Mouse (Mus musculus) CH12.LX (cell line): ENCODE data around the gene AL732309.1. TPM values are rescaled to one million over a fixed set of nuclear protein-coding genes. Genes with fewer than 3 reads are reported as not detected.

Experiments used
- DNase-seq: peaks from one replicate; pipeline ENCODE4 v3.0.0-alpha.2; 2013; ENCODE audit errors: extremely low read depth
- H3K27ac ChIP-seq: 2 replicates; pipeline ENCODE4 v1.5.1; 2012; ENCODE audit warnings: low read depth, mild to moderate bottlenecking, control low read depth, moderate library complexity; ENCODE audit not compliant: insufficient read depth
- H3K27me3 ChIP-seq: replicated peaks from 2 replicates; pipeline ENCODE3; 2012; ENCODE audit warnings: inconsistent platforms
- H3K36me3 ChIP-seq, 2 experiments: replicated peaks in 1 of 2; 2 replicates each; pipeline versions ENCODE3 to v1.6.1; 2012; ENCODE audit warnings: inconsistent platforms in 1 of 2, low read length in 1 of 2, mild to moderate bottlenecking in 1 of 2, mixed read lengths in 1 of 2, moderate library complexity in 1 of 2; ENCODE audit not compliant: control insufficient read depth in 1 of 2, insufficient read depth in 1 of 2
- H3K4me1 ChIP-seq, 2 experiments: 2 replicates each; pipeline ENCODE4 v1.6.1; 2012; ENCODE audit warnings: inconsistent platforms in 1 of 2, moderate library complexity in 1 of 2; ENCODE audit not compliant: insufficient read depth in 2 of 2, control insufficient read depth in 1 of 2
- H3K4me2 ChIP-seq: 2 replicates; pipeline ENCODE4 v1.6.1; 2012; ENCODE audit warnings: low read depth, mild to moderate bottlenecking, control low read depth; ENCODE audit not compliant: poor library complexity, insufficient read depth, severe bottlenecking
- H3K4me3 ChIP-seq, 3 experiments: fragments of 150-350 bp in 1 of 3; sonication (generic) in 1 of 3; replicated peaks in 1 of 3; 2 replicates each; pipeline versions ENCODE3 to v1.5.1; 2011 to 2012; ENCODE audit warnings: low read depth in 2 of 3, low read length in 2 of 3, mild to moderate bottlenecking in 2 of 3, moderate library complexity in 2 of 3, control low read depth in 1 of 3, improper control_type of control experiment in 1 of 3, inconsistent platforms in 1 of 3, mixed read lengths in 1 of 3; ENCODE audit not compliant: poor library complexity in 1 of 3
- H3K79me2 ChIP-seq: replicated peaks from 2 replicates; pipeline ENCODE4 v1.6.1; 2012; ENCODE audit warnings: mild to moderate bottlenecking, moderate library complexity; ENCODE audit not compliant: control insufficient read depth, poor library complexity, insufficient read depth, severe bottlenecking; ENCODE audit errors: extremely low read depth
- H3K9ac ChIP-seq: 2 replicates; pipeline ENCODE4 v1.6.1; 2012; ENCODE audit warnings: low read depth, mild to moderate bottlenecking, control low read depth, moderate library complexity; ENCODE audit not compliant: insufficient read depth
- H3K9me3 ChIP-seq: replicated peaks from 2 replicates; pipeline ENCODE3; 2012; ENCODE audit warnings: low read length, inconsistent platforms, mixed read lengths
- BHLHE40 ChIP-seq: IDR thresholded peaks from 2 replicates; pipeline ENCODE4 v1.6.1; 2011; ENCODE audit warnings: mild to moderate bottlenecking, low read depth, low read length, improper control_type of control experiment
- CHD1 ChIP-seq: IDR thresholded peaks from 2 replicates; pipeline ENCODE4 v1.6.1; 2012; ENCODE audit warnings: low read depth, low read length, improper control_type of control experiment, inconsistent platforms
- ELF1 ChIP-seq: IDR thresholded peaks from 2 replicates; pipeline ENCODE4 v1.6.1; 2014; ENCODE audit warnings: low read depth, mild to moderate bottlenecking, inconsistent platforms, low read length, improper control_type of control experiment
- IRF4 ChIP-seq: IDR thresholded peaks from 2 replicates; pipeline ENCODE4 v1.6.1; 2014; ENCODE audit warnings: low read depth, mild to moderate bottlenecking, inconsistent platforms, low read length, improper control_type of control experiment
- JUN ChIP-seq: IDR thresholded peaks from 2 replicates; pipeline ENCODE4 v1.6.1; 2011; ENCODE audit warnings: low read depth, mild to moderate bottlenecking, low read length, improper control_type of control experiment, moderate library complexity; ENCODE audit not compliant: insufficient read depth
- MAFK ChIP-seq: IDR thresholded peaks from 2 replicates; pipeline ENCODE4 v1.6.1; 2011; ENCODE audit warnings: low read length, improper control_type of control experiment; ENCODE audit not compliant: insufficient replicate concordance
- MEF2A ChIP-seq: IDR thresholded peaks from 2 replicates; pipeline ENCODE4 v1.6.1; 2014; ENCODE audit warnings: low read depth, mild to moderate bottlenecking, inconsistent platforms, low read length, improper control_type of control experiment, borderline replicate concordance
- MXI1 ChIP-seq: IDR thresholded peaks from 2 replicates; pipeline ENCODE4 v1.6.1; 2011; ENCODE audit warnings: mild to moderate bottlenecking, low read depth, low read length, improper control_type of control experiment
- NELFE ChIP-seq: IDR thresholded peaks from 2 replicates; pipeline ENCODE4 v1.6.1; 2011; ENCODE audit warnings: low read depth, low read length, improper control_type of control experiment
- NRF1 ChIP-seq: IDR thresholded peaks from 2 replicates; pipeline ENCODE4 v1.6.1; 2014; ENCODE audit warnings: low read depth, mild to moderate bottlenecking, inconsistent platforms, low read length, improper control_type of control experiment, moderate library complexity
- POLR2A ChIP-seq: IDR thresholded peaks from 2 replicates; pipeline ENCODE4 v1.6.1; 2011; ENCODE audit warnings: low read depth, mild to moderate bottlenecking, improper control_type of control experiment, low read length
- POLR2AphosphoS2 ChIP-seq: IDR thresholded peaks from 2 replicates; pipeline ENCODE4 v1.6.1; 2011; ENCODE audit warnings: low read depth, low read length, improper control_type of control experiment
- RCOR1 ChIP-seq: conservative IDR thresholded peaks from 2 replicates; pipeline ENCODE4 v1.6.1; 2012; ENCODE audit warnings: low read depth, mild to moderate bottlenecking, inconsistent platforms, low read length, improper control_type of control experiment
- TCF12 ChIP-seq: IDR thresholded peaks from 2 replicates; pipeline ENCODE4 v1.6.1; 2014; ENCODE audit warnings: low read depth, mild to moderate bottlenecking, inconsistent platforms, low read length, improper control_type of control experiment
- USF2 ChIP-seq: conservative IDR thresholded peaks from 2 replicates; pipeline ENCODE4 v1.6.1; 2011; ENCODE audit warnings: low read depth, low read length, improper control_type of control experiment
- ZKSCAN1 ChIP-seq: IDR thresholded peaks from 2 replicates; pipeline ENCODE4 v1.6.1; 2012; ENCODE audit warnings: low read depth, inconsistent platforms, low read length, improper control_type of control experiment, borderline replicate concordance
- ZMIZ1 ChIP-seq: IDR thresholded peaks from 2 replicates; pipeline ENCODE4 v1.6.1; 2012; ENCODE audit warnings: low read depth, mild to moderate bottlenecking, inconsistent platforms, low read length, improper control_type of control experiment
- ZNF384 ChIP-seq: IDR thresholded peaks from 2 replicates; pipeline ENCODE4 v1.6.1; 2012; ENCODE audit warnings: low read depth, low read length, improper control_type of control experiment, inconsistent platforms
- dilution Hi-C: fragments of 300-500 bp; cut with MboI; formaldehyde crosslinking; loops from 2 replicates; pipeline ENCODE4 v1.14.3; 2020; ENCODE audit warnings: low sequenced_read_pairs; ENCODE audit not compliant: extremely low pct_unique_long_range_greater_than_20kb, extremely low pct_ligation_motif_present
- in situ Hi-C: fragments of 300-500 bp; cut with MboI; formaldehyde crosslinking; loops from 3 replicates; pipeline ENCODE4 v1.14.3; 2019; ENCODE audit warnings: low sequenced_read_pairs, low pct_ligation_motif_present, low pct_unique_long_range_greater_than_20kb, mixed read lengths
- polyA plus RNA-seq: library from polyadenylated mRNA; unstranded; fragments of >175 nt; gene quantifications from 2 replicates; pipeline ENCODE4 v1.2.1, GENCODE M21; 2012; ENCODE audit warnings: low read depth; ENCODE audit not compliant: insufficient read length
- total RNA-seq, 2 experiments: library from RNA; depleted of rRNA; stranded (reverse); fragments of 300-350 nt in 1 of 2; fragments of >200 nt in 1 of 2; gene quantifications; 2 replicates each; pipeline ENCODE4 v1.2.3; 2012 to 2014

Gene AL732309.1
- total and polyA plus RNA-seq, 3 experiments: 4.5 to 8.9 (median 6.7) TPM

DNA sequence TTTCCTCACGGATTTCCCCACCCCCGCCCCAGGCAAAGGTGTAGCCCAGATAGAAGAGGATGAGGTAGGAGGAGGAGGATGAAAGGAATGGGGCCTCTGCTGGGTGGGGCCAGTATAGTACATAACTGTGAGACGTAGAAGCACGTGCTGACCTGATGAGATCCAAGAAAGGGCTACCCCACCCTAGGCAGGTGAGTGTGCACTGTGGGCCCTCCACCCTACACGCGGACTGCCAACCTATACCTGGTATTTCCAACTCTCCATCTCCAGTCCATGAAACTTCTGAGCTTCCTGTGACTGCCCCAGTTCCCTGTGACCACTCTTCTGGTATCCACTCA lies 5.3 kb downstream of the AL732309.1 start:
- Histone ChIP-seq H3K4me3 (peak overlapping the region in 2 of 3 experiments; percentile 44 to 49), H3K79me2 (no peaks in the 10 kb centered on the region), H3K9ac (no peak overlapping the region), H3K4me1 (peaks cover 8 to 16% of the 10 kb centered on the region in 2 experiments), H3K36me3 (peaks cover 16 to 30% of the 10 kb centered on the region in 2 experiments), H3K27ac (no peak overlapping the region), H3K4me2 (peak overlapping the region; percentile 89), H3K9me3 (no peaks in the 10 kb centered on the region), H3K27me3 (peaks cover 45% of the 10 kb centered on the region)
- TF ChIP-seq IRF4: no peak
- no peak for TF ChIP-seq JUN
- no peak for TF ChIP-seq ELF1
- no peak for TF ChIP-seq BHLHE40
- TF ChIP-seq USF2: no peak
- no peak for TF ChIP-seq CHD1
- no peak for TF ChIP-seq MEF2A
- TF ChIP-seq MXI1: no peak
- no peak for TF ChIP-seq RCOR1
- TF ChIP-seq ZMIZ1: no peak
- TF ChIP-seq POLR2AphosphoS2: no peak
- no peak for TF ChIP-seq MAFK
- TF ChIP-seq ZKSCAN1: no peak
- no peak for TF ChIP-seq ZNF384
- in situ Hi-C loops: no loop called here
- no peak for DNase-seq
- dilution Hi-C loops: no loop called here

DNA sequence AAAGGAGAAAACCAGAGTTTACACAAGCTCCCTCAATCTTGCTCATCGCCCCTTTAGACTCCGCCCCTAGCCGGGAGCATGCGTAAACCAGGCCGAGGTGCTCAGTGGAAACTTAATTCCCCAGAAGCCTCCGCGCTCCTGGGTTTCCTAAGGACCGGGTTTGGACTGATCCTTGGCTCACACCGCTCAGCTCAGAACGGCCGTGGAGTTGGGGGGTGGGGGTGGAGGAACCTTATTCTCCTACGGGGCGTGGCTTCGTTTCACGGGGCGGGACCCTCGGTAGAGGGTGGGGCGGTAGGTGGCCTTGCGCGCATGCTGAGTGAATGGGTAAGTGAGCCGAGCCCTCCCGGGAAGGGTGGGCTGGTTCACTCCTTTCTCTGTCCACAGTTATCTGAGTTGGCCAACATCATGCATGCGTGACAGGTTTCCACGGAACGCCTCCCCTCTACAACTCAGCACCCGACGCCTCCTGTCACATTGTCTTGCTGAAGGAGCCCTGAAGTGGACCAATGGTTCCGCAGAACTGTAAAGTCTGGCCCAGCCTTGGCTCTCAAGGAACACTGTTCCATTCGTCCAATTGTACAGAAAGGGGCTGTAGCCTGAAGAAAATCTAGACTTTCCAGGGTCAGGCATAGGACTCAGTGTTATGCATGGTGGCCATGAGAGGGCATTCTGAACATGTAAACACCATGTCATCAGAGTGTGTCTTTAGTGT lies 5.8 kb downstream of the AL732309.1 start:
- 0 out of 2 replicates have a peak, but pooled peaks have one; percentile 41 for TF ChIP-seq TCF12
- peak; percentile 73 for TF ChIP-seq POLR2A
- TF ChIP-seq ZNF384: no peak
- no peak for TF ChIP-seq ZMIZ1
- 0 out of 2 replicates have a peak, but pooled peaks have one; percentile 48 for TF ChIP-seq NELFE
- peak; percentile 84 for TF ChIP-seq NRF1
- Histone ChIP-seq H3K27me3 (peaks cover 50% of the 10 kb centered on the region), H3K9ac (peak overlapping the region; percentile 3; the same call in 1 of the 2 replicates), H3K79me2 (no peaks in the 10 kb centered on the region), H3K4me1 (peaks cover 12 to 16% of the 10 kb centered on the region in 2 experiments), H3K4me3 (peak overlapping the region; percentile 29 to 49 (median 44)), H3K27ac (no peak overlapping the region), H3K4me2 (peak overlapping the region; percentile 89), H3K9me3 (no peaks in the 10 kb centered on the region), H3K36me3 (peaks cover 11 to 25% of the 10 kb centered on the region in 2 experiments)
- dilution Hi-C loops (no loop called here), in situ Hi-C loops (no loop called here)
- DNase-seq: peak; percentile 74
